Mouse (Mus musculus) lung, postnatal 25 days (tissue): ENCODE measurements at regions not wholly inside any gene's neighbourhood (a gene's known extent, or its start where the extent isn't known, plus 50 kb on each side); places are given as distances from the start of the nearest gene placed in this dataset.

Experiments used
- DNase-seq: peaks from one replicate; pipeline ENCODE4 v3.0.0; 2022; ENCODE audit warnings: low spot score

DNA sequence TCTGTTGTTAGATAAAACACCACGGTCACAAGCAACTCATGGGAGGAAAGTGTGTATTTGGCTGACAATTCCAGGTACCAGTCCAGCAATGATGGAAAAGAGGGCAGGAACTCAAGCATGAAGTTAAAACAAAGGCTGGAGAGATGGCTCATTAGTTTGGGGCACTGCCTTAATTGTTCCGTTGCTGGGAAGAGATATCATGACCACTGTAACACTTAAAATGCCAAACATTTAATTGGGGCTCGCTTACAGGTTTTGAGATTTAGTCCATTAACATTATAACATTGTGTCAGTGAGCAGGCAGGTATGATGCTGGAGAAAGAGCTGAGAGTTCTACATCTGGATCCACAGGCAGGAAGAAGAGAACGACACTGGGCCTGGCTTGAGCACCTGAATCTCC lies 782.0 kb upstream of the Celf2 start:
- DNase-seq: no peak

- no peak for DNase-seq
Observed at GRCm38 (mm10) chr2:8287403-8287802, 778.0 kb upstream of the Celf2 start.

- DNase-seq: no peak
Observed at GRCm38 (mm10) chr2:8276127-8276773, 766.9 kb upstream of the Celf2 start.
